Mouse (Mus musculus) inflammation-experienced regulatory T-cells, adult 16 weeks (primary cell): Measurements from ENCODE around the gene Dbndd2. TPM values are rescaled to one million over a fixed set of nuclear protein-coding genes. Genes with fewer than 3 reads are reported as not detected.

Experiments used
- polyA plus RNA-seq: library from polyadenylated mRNA; unstranded; fragments of 100-300 nt; shearing (Covaris generic); gene quantifications from one replicate; pipeline ENCODE4 v1.2.1, GENCODE M21; 2017

Gene Dbndd2
- polyA plus RNA-seq = 7.6 TPM

GRCm38 (mm10) chr2:164485681-164486257, at the start of gene Dbndd2:
Dbndd2 (plus strand) TSS chr2:164486106.

GRCm38 (mm10) chr2:164443460-164444000, 42.4 kb upstream of the Dbndd2 start, which contains the start of gene Sdc4:
Sdc4 (minus strand) TSS chr2:164443887.

DNA sequence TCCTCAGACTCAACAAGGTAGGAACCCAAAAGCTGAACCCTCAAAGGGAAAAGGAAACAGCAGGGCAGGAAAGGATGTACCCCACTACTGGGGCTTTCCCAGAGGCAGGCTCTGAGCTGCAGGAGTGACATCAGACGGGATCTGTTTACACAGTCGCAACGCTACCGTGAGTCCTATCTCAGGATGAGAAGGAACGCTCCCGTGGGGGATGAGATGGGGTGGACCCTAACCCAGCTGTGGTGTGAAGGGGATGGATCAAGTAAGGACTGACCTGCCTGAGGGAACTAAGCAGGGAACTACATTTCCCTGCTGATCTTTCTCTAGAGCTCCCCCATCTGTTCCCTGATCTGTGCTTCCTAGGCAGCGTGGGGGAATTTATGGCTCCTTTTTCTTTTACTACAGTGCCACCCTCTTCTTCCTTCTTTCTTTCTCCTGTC, 29.0 kb upstream of the Dbndd2 start, which contains the start of gene Sys1:
Sys1 (plus strand) TSS at position 101 of the 437 bp plus-strand sequence.

GRCm38 (mm10) chr2:164460745-164461551, 25.0 kb upstream of the Dbndd2 start, which contains the start of gene Gm20458:
Gm20458 (plus strand) TSS chr2:164460967.

DNA sequence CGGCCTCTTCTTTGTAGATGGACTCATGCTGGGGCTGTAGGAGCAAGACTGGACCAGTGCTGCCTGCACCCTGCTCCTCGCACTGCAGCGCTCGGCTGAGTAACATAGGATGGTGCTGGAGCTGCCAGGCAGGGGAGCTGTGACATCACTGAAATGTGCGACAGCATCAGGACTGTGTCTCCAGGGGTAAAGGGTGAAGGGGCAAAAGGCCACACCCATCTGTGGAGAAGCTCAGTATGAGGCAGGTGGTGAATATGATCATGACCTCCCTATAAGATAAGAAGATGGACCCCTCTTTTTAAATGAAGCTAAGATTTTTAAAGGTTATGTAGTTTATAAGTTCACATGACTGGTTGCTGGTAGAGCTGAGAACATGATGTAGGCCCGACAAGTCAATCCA, 12.3 kb upstream of the Dbndd2 start, which contains the start of gene Trp53tg5:
Trp53tg5 (minus strand) TSS at position 101 of the 400 bp plus-strand sequence.

DNA sequence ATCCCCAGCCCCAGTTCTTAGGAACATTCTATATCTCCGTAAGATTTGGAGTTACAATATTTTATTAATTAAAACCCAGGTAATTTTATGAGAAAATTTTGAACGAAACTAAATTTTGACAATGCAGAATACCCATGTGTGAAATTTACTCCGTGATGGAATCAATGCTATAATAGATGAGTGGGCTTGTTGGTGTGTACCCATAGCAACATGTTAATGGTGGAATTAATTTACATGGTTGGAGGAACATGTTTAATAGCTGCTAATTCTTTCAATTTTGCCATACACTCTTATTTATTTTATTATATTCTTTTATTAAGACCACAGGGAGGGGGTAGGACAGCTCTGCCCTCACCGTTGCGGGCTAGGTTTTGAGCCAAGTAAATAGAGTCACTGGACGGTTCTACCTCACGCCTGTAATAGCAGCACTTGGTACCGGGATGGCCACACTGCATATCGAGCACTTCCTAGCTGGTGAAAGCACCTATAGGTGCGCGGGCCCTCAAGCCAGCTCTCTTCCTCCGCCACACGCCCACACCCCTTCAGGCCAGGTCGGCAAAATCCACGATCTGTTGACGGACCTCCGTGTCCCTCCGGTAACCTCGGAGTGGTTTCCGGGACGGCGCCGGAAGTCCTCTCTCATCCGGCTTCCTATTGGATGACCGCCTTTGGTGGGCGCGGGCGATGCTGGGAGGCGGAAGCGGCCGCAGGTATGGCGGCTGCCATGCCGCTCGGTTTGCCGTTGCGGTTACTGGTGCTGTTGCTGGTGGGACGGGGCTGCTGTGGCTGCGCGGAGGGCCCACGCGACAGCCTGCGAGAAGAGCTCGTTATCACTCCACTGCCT, 11.2 kb downstream of the Dbndd2 start, which contains the start of gene Pigt:
Pigt (plus strand) TSS at position 674 of the 844 bp plus-strand sequence.

Other genes starting within 250 kb of the Dbndd2 start
- gene Svs2, start 247.6 kb upstream of the Dbndd2 start, polyA plus RNA-seq = not detected
- not detected for gene Svs3b, start 229.5 kb upstream of the Dbndd2 start, polyA plus RNA-seq
- not detected for gene Svs4, start 207.6 kb upstream of the Dbndd2 start, polyA plus RNA-seq
- not detected for gene Svs3a, start 196.8 kb upstream of the Dbndd2 start, polyA plus RNA-seq
- not detected for gene Svs6, start 169.4 kb upstream of the Dbndd2 start, polyA plus RNA-seq
- not detected for gene Svs5, start 153.4 kb upstream of the Dbndd2 start, polyA plus RNA-seq
- gene Slpi, start 97.0 kb upstream of the Dbndd2 start, polyA plus RNA-seq = 25.8 TPM
- not detected for gene Rbpjl, start 83.0 kb upstream of the Dbndd2 start, polyA plus RNA-seq
- gene Matn4, start 80.9 kb upstream of the Dbndd2 start, polyA plus RNA-seq = not detected
- gene Sdc4, start 42.2 kb upstream of the Dbndd2 start, polyA plus RNA-seq = 46.9 TPM
- gene Sys1, start 29.1 kb upstream of the Dbndd2 start, polyA plus RNA-seq = 27.2 TPM
- gene Gm20458, start 25.1 kb upstream of the Dbndd2 start, polyA plus RNA-seq = 1.4 TPM
- gene Trp53tg5, start 12.4 kb upstream of the Dbndd2 start, polyA plus RNA-seq = 0.33 TPM
- gene Pigt, start 11.4 kb downstream of the Dbndd2 start, polyA plus RNA-seq = 26.3 TPM
- gene Wfdc2, start 76.3 kb downstream of the Dbndd2 start, polyA plus RNA-seq = 3.1 TPM
- not detected for gene Spint3, start 87.4 kb downstream of the Dbndd2 start, polyA plus RNA-seq
- gene Wfdc6a, start 99.3 kb downstream of the Dbndd2 start, polyA plus RNA-seq = not detected
- not detected for gene Eppin, start 107.5 kb downstream of the Dbndd2 start, polyA plus RNA-seq
- not detected for gene Wfdc6b, start 127.4 kb downstream of the Dbndd2 start, polyA plus RNA-seq
- gene Wfdc8, start 127.5 kb downstream of the Dbndd2 start, polyA plus RNA-seq = not detected
- gene Wfdc16, start 152.7 kb downstream of the Dbndd2 start, polyA plus RNA-seq = not detected
- gene Wfdc10, start 169.9 kb downstream of the Dbndd2 start, polyA plus RNA-seq = not detected
- not detected for gene Wfdc9, start 170.5 kb downstream of the Dbndd2 start, polyA plus RNA-seq
- not detected for gene Wfdc11, start 188.0 kb downstream of the Dbndd2 start, polyA plus RNA-seq
- gene Wfdc13, start 199.0 kb downstream of the Dbndd2 start, polyA plus RNA-seq = not detected
- not detected for gene Spint4, start 212.4 kb downstream of the Dbndd2 start, polyA plus RNA-seq
- not detected for gene Spint5, start 229.2 kb downstream of the Dbndd2 start, polyA plus RNA-seq